Mouse (Mus musculus) spleen, postnatal 36 days (tissue): ENCODE data around the gene Fut11.
A peak's percentile ranks its signal among the peaks of the same experiment; 100 is the strongest.
"Not testable (repeated sequence)": the region's sequence is repeated elsewhere in the genome, so short reads cannot be mapped to it uniquely, and the experiment has no call there.

Source experiments
- DNase-seq, 2 experiments: peaks; one replicate each; pipeline ENCODE4 v3.0.0; 2022; ENCODE audit warnings: low spot score in 2 of 2, mixed read lengths in 1 of 2

Gene Fut11

DNA sequence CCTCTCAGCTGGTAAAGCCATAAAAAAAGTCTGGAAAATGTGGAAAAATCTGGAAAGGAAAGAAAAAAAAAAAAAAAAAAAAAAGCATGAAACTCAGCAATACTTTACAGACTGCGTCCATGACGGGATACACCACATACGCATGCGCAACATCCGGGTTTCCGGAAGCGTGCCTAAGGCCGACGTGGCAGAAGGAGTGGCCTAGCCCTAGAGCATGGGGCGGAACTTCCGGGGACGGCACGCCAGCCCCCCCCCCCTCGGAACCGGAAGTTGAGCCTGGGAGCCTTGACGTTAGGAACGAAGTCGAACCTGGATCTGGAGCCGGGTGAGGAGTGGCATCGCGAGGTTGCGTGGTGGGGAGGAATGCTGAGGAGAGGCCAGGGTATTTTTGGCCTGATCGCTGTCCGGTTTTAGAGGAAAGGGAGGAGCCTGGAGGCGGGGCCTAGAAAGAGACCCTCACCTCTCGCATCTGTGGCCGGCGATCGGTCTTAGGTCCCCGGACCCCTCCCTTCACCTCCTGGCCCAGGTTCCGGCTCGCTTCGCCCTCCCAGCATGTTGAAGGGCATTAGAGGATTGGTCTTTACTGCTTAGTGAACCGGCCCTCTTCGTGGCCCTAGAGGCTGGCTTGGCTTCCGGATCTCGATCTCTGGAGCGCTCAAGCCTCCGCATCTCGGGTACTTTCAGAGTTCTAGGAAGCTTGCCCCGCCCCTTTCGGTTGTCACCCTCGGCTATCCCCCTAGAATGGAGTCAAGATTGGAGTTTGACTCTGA, 20.5 kb upstream of the Fut11 start, which contains the start of gene Sec24c:
Gene Sec24c, plus strand, starts transcription at position 245 of the 770 bp plus-strand sequence.
- peak; percentile 97 to 98 for DNase-seq

DNA sequence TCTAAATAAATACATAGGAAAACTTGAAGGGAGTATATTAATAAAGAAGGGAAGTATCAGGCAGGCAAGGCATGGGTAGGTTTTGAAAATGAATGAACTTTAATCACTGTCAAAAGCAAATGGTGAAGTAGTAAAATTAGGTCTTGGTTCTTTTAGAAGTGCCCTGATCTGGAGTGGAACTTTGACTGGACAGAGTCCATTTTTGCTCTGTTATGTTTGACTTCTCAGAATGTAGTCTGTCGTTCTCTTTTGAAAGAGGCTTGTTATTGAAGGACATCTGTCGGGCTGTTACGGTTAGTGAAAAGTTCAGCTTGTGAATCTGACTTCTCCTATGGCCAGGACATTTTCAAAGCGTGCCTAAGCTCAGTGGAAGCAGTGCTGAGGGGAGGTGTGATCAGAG, 16.9 kb upstream of the Fut11 start:
- DNase-seq: no peak

DNA sequence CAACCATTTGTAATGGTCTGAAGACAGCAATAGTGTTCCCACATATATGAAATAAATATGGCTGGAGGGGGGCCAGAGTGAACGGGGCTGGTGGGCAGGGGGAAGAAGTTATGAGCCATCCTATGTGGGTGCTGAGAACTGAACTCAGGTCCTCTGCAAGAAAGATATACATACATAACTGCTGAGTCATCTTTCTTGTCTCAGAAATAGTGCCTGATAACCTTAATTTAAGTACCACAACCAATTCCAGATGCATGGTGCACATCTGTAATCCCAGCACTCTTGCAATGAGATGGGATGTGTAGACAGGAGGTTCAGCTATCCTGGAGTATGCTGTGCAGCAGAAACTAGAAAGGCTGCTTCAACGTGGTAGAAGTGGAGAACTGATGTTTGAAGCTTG, 13.0 kb upstream of the Fut11 start:
- DNase-seq: no peak

DNA sequence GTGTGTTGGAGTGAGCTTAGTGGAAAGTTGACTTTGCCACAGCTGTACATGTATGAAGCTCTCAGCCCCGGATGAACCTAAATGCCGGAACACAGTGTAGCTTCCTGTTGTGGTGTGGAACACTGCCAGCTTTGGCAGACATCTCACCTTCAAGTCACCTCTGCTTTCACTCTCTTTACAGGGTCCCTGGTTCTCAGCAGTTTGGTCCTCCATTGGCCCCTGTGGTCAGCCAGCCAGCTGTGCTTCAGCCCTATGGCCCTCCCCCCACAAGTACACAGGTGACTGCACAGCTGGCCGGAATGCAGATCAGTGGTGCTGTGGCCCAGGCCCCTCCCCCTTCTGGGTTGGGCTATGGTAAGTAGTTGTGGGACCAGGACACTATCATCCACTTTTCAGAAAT, 12.3 kb upstream of the Fut11 start:
- DNase-seq: peak; percentile 79

DNA sequence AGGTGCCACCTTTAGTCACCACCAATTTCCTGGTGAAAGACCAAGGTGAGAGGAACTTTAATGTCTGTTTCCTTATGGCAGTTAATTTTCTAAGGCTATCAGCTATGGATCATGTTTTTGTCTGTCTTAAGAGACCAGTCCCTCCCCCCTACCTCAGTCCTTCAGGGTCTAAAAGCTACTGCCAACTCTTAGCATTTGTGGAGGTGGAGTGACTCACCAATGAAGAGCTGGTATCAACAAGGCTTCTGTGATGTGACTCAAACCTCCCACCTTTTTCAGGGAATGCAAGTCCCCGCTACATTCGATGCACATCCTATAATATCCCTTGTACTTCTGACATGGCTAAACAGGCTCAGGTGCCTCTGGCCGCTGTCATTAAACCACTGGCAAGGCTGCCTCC, 8.2 kb upstream of the Fut11 start:
- no peak for DNase-seq

DNA sequence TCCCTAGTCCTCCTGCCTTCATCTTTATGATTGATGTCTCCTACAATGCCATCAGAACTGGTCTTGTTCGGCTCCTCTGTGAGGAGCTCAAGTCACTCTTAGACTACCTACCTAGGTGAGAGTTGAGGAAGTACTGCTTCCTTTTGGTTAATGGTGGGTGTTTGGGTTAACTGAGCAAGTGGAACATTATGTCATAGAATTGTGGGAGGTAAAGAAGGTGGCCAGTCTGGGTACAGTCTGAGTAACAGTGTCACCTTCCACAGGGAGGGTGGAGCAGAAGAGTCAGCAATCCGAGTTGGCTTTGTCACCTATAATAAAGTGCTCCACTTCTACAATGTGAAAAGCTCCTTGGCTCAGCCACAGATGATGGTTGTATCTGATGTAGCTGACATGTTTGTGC, 5.8 kb upstream of the Fut11 start:
- peak; percentile 25 to 46 for DNase-seq

DNA sequence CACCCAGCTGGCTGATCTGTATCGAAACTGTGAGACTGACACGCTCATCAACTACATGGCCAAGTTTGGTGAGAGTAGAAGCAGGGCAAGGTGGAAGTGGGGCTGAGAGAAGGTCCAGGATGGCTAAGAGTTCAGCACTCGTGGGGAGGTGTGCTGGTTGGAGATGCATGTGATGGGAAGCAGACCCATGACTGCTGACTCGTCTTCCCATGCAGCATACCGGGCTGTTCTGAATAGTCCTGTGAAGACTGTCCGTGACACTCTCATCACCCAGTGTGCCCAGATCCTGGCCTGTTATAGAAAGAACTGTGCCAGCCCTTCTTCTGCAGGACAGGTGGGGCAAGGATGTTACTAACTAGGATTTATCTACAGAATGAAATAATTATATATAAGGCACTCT, 3.0 kb upstream of the Fut11 start:
- DNase-seq: no peak

DNA sequence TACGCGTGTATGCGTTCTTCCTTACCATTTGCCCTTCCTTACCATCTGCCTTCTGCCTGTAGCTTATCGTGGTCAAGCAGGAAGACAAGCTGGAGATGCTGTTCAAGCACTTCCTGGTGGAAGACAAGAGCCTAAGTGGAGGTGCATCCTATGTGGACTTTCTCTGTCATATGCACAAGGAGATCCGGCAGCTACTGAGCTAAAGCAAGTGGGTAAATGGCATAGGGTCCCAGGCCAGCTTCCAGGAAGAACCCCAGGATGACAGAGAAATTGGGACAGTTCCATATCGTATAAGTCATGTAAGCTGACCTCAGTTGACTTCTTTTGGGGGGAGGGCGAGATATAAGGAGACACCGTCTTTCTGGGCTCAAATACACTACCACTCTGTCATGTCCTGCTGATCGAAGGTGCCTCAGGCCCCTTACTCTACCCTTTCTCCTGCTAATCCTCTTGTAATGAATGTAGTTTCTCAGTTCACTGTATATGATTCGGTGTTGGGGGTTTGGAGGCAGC, 1.1 kb upstream of the Fut11 start:
- DNase-seq: no peak

DNA sequence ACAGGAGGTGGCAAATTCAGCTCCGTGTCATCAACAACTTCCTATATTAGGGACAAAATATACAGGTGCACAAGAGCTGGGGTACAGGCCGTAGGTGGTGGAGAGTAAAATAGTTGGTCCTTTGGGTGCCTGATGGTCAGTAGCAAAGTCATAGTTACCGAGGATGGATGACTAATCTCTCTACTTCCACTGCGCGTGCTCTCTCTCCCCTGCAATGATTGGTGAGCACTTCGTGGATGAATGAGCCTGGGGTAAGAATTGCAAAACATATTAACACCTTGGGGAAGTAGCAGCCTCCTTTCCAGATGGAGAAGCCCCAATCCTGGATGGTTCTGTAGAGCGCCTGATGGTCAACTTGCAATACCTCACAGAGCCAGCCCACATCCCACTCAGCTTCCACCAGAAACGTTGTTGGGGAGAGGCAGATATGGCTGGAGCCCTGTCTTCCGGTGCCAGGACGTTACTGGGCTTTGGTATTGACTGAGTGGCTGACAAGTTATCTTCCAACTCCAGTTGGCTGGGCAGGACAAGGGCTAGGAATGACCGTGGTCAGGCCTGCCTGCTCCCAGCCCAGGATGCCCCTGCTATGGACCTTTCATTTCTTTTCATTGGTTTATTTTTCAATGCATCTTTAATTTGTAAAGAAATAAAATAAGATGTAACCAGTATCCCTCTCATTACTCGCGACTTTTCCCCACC, 434 bp upstream of the Fut11 start:
- DNase-seq: peak in 1 of 2 experiments; percentile 14

DNA sequence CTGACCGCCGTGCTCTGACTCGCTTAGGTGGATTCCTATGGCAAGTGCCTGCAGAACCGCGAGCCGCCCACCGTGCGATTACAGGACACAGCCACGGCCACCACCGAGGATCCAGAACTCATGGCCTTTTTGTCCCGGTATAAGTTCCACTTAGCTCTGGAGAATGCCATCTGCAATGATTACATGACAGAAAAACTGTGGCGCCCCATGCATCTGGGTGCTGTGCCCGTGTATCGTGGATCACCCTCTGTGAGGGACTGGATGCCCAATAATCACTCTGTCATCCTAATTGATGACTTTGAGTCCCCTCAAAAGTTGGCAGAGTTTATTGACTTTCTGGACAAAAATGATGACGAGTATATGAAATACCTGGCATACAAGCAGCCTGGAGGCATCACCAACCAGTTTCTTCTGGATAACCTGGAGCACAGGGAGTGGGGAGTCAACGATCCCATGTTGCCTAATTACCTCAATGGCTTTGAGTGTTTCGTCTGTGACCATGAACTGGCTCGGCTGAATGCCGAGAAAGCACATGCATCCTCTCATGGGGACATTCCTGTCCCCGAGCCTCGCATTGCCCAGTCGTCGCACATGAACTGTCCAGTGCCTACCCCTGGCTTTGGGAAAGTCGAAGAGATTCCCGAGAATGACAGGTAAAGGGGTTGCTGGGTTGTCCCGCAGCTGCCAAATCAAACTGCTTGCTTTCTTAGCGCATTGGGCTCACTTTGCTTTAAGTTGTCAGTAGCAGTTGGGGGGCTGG, 1.2 kb downstream of the Fut11 start:
- DNase-seq: no peak

DNA sequence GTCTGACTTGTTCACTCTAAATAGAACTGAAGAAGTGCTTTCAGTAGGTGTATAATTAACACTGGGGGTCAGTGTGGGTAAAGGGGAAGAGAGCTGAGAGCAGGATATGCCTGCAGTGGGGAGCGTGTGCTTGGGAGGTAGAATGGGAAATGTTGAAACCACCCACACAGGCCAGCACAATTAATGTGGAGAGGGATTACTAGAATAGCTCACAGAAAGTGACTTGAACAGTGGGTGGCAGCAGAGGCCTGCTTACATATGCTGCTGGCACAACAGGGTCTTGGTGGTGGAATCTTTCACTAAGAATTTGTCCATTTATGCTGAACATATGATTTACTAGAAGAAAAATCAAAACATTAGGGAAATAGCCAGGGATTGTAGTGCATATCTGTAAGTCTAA, 2.2 kb downstream of the Fut11 start:
- peak; percentile 38 to 48 for DNase-seq

DNA sequence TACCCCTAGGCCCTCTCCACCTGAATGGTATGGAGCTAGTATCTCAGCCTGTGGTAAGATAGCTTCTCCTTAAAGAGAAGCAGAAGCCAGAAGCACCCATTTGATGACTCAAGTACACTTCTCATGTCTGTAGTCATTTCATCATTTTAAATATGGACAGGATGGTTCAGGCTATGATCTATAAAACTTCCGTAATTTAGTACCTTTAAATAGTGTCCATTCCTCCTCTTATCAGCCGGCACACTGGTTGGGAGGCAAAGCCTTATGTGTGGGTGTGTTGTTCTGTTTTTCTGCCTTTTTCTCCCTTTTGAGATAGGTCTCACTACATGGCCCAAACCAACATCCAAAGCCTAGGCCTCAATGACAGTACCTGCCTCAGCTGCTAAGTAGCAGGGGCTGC, 3.7 kb downstream of the Fut11 start:
- DNase-seq: no peak

DNA sequence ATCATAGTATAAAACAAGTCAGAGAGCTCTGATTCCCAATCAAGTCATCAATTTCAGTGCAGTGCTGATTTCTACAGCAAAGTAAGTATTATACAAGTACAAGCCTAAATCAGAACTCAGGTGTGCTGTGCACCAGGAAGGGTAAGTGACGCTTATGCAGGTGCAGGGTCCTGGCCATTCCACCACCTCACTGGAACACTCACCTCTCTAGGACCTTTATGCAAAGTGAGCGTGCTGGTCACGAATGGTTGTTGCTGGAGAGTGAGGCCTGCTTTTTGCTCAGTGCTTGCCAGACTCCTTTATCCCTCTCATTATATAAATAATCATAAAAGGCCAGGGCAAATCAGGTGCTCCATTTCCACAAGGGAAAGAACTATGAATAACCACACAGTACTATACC, 5.6 kb downstream of the Fut11 start:
- no peak for DNase-seq

DNA sequence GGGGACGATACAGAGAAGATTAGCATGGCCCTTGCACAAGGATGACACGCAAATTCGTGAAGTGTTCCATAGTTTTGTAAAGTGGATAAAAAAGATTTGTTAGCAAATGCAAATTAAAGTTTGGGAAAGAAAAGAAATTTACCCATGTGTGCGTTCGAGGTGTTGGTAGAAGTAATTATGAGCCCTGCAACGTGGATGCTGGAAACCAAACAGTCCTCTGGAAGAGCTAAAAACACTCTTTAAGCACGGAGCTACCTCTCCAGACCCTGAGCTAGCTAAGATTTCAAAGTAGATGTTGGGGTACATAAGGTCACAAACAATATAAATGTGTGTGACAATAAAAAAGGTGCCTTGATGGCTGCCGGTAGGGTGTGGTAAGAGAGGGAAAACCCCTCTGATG, 6.8 kb downstream of the Fut11 start:
- no peak for DNase-seq

DNA sequence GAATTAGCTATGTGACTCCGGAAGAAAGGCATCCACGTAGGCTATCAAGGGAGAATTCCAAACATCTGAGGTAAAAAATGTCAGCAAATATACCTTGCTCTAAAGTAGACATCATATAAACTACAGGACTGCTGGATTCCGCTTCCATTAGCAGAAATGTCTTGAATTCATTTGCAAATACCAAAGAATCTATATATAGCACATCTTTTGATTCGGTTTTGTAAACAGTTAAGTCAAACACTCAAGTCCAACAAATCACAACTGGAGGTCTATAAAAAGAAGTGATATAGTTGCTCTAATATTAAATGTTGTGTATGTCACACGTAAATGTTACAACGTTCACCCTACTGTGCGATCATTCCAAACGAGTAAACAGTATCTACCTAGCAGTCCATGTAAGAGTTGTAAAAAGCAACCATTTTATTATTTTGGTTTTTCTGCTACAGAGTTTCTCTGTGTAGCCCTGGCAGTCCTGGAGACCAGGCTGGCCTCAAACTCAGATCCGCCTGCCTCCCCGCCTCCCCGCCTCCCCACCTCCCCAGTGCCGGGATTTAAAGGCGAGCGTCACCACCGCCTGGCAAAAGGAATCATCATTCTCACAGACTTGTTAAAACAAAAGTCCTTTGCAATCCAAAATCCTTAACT, 7.5 kb downstream of the Fut11 start:
- no peak for DNase-seq

DNA sequence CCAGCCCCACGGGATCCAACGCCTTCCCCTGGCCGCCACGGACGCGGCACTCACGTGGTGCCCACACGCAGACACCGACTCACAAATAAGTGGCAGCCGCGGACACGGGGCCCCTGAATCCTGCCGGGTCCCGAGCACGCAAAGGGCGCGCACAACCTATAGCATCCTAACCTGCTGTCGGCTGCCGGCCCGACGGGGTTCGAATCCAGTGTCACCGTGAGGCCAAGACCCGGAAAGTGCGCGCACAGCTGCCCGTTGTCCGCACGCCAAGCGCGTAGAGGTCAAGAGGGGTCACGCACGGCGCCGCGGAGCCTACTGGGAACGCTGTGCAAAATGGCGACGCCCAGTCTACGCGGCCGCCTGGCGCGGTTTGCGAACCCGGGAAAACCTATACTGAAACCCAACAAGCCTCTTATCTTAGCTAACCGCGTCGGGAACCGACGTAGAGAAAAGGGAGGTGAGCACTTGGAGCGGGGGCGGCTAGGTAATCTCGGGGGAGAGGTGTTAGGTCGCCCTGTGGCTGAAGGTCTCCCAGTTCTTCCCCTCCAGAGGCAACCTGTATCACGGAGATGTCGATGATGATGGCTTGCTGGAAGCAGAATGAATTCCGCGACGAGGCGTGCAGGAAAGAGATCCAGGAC, 8.1 kb downstream of the Fut11 start, which contains the start of gene Chchd1:
Gene Chchd1, plus strand, starts transcription at position 266 of the 641 bp plus-strand sequence.
- peak; percentile 85 to 86 for DNase-seq

DNA sequence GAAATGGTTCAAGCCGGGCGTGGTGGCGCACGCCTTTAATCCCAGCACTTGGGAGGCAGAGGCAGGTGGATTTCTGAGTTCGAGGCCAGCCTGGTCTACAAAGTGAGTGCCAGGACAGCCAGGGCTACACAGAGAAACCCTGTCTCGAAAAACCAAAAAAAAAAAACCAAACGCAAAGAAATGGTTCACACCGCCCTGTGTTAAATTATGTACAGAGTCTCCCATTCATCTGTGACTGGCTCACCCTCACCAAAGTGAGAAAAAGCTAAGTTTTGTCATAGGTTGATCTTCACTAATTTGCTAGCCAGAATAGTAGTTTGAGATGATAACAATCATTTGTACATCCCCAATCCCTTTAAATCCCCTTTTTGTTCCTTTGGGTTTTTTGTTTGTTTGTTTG, 8.7 kb downstream of the Fut11 start:
- DNase-seq: not testable (repeated sequence)

DNA sequence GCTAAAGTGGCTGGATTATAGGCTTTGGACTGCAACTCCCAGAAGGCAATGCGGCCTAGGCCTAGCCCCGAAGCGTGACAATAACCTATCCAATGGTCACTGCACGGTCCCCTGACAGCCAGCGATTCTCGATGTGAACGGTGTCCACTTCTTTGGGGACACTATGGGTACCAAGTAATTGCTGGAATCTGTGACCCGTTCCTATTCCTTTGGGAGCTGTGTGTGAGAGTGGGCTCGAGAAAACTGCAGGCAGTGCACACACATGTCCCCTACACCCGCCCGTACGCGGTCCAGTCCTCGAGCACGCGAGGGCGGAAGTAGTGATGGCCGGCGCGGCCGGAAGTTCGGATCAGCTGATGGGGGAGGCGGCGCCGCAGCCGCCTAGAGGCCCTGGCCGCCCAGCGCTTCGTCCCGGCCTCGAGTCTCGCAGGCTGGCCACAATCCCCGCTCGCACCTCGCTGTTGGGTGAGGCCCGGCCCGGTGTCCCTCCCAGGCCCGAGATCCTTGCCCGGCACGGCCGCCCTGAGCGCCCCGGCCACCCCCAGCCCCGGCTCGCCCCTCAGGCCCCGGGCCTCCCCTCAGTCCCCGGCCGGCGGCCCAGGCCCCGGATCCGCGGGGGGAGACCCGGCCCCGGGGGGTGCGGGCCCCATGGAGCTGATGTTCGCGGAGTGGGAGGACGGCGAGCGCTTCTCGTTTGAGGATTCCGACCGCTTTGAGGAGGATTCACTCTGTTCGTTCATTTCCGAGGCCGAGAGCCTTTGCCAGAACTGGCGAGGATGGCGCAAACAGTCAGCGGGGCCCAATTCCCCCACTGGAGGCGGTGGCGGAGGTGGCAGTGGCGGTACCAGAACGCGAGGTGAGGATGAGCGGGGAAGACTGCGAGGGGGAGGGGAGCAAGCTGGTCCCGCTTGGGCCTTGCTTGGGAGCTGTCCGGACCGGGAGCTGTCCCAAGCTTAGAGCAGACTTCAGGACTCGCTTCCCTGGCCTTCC, 12.7 kb downstream of the Fut11 start, which contains the start of gene Zswim8:
Gene Zswim8, plus strand, starts transcription at position 352 of the 990 bp plus-strand sequence.
- DNase-seq: peak; percentile 85 to 88

DNA sequence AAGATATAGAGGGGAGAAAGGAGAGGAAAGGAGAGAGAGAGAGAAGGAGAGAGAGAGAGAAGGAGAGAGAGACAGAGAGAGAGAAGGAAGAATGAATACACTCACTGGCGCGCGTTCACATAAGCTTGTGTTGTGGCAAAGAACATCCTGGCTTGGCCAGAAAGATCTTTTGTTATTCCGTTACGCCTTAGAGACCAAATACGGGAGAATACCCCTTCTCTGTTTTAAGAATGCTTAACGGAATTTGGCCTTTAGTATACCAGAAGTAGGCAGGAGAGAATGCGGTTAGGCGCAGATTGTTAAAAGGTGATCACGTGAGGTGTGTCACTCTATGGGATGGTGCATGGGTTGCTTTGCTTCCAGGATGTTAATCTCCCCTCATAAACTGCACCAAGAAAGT, 13.5 kb downstream of the Fut11 start:
- DNase-seq: no peak

DNA sequence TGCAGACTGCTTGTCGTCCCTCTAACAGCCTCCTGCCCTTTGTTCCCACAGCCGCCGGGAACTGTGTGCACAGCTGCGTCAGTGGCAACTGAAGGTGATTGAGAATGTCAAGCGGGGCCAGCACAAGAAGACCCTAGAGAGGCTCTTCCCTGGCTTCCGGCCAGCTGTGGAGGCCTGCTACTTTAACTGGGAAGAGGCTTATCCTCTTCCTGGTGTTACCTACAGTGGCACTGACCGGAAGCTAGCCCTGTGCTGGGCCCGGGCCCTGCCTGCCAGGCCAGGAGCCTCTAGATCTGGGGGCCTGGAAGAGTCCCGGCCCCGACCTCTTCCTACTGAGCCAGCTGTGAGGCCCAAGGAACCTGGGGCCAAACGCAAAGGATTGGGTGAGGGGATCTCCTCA, 19.1 kb downstream of the Fut11 start:
- no peak for DNase-seq
